Mouse (Mus musculus): ENCODE measurements around the gene Egln3.

Egln3 gene

DNA sequence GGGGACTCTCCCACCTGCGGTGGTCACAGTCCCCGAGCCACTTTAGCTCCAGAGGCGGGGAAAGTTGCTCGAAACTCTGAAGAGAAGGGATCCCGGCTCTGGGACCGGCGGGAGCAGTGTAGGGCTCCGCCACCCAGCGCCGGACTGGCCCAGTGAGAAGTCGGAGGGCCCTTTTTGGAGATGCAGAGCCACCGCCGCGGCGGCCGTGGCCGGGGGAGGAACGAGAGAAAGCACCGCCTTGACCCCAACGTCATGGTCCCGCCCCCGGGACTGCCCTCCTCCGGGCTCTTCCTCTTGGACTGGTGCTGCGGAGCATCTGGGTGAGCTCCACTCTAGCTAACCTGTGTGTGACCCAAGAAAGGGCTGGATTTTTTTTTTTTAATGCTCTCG is at the start of gene Egln3:
TSS of gene Egln3 (minus strand) at position 205 of the 390 bp plus-strand sequence.
- DNase-seq (ENCODE audit: low read depth) = peak; percentile 88

DNA sequence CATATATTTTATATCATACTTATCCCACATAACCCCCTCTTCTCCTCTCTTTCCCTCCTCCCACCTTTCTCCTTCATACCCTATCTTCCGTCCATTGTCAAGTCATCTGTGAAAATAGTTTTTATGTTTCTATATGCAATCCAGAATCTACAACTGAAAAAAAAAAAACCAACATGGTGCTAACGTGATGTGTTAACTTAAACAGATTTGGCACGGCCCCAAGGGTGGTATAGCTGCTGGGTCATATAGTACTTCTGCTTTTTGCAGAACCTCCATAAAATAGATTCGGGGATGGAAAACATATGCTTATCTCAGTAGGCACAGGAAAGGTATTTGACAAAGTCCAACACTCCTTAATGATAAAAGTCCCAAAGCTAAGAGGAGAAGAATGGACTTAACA is 49.8 kb upstream of the Egln3 start:
- DNase-seq (ENCODE audit: low read depth) = no peak

DNA sequence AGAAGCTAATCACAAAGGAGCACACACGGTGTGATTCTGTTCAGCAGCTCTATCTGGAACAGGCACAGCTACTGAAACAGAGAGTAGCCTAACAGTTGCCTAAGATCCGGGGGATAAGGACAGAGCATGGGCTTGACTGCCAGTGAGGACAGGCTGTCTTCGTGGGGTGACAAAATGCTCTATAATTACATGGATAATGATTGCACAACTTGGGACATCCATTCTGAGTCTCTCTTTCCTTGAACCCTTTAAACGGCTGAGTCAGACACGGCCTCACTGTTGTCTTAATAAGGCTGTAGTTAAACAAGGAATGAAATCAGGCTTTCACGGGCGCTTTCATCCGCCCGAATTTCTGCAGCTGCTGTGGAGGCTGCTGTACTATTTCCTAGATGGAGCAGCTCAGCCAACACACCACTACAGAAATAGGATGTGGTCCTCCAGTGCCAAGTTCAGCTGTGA is 48.3 kb upstream of the Egln3 start:
- DNase-seq (ENCODE audit: low read depth) = no peak

- DNase-seq (ENCODE audit: low read depth) = no peak
Observed at GRCm38 (mm10) chr12:54247835-54248234, 44.2 kb upstream of the Egln3 start.

- no peak for DNase-seq (ENCODE audit: low read depth)
Observed at GRCm38 (mm10) chr12:54243158-54243557, 39.5 kb upstream of the Egln3 start.

DNA sequence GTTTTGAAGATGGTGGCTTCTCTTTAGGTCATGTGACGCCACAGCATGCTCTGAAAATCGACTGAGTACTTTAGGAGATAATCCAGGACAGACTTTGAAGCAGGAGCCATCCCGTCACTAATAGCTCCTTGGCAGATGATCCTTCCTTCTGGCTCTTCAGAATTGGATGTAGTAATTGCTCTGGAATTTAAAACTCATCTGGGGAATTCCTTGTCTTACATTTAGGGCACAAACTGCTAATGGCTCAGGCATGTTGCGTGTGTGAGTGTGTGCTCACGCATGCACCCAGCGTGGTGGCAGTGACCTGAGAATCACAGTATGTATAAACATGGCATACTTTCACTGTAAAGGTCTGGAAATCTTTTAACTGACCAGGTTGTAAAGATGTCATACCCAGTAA is 38.3 kb upstream of the Egln3 start:
- DNase-seq (ENCODE audit: low read depth) = no peak

DNA sequence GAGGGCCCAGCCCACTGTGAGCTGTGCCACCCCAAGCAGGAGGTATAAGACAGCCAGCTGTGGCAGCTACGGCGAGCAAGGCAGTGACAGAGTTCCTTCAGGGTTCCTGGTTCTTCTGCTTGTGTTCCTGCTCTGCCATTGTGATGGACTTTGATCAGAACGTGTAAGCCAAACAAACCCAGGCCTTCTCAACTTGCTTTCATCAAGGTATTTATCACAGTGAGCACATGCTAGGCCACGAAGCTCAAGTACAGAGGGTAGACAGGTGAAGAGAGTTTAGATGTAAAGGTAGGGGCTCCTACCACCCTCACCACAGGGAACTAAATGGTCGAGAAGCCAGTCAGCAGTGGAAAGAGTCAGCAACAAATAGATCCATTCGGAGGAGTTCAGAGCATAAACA is 30.1 kb upstream of the Egln3 start:
- DNase-seq (ENCODE audit: low read depth) = no peak

DNA sequence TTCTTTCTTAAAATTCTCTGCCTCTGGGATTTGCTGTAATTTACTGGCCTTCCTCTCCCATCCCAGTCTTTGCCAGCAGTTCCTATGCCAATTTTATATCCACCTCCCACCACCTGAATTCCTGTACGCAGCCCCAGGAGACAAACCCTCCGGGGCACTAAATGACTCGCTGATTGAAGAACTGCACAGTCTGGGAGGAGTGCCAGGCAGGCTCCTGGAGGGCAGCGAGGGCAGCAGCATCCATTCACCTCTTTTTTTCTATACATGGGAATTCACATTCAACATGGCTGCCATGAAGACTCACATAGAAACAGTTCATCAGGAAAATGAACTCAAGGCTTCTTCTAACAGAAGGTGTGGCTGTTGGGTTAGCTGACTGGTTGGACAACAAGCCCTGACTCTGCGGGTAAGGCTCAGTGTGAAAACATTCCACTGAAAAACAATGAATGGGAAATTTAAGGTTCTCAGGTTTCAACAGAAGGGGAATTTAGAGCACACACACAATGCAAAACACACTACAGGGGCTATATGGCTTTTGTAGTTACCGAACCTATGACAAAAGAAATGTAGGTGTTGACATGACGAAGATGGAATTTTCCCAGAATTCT is 29.4 kb upstream of the Egln3 start:
- DNase-seq (ENCODE audit: low read depth) = no peak

DNA sequence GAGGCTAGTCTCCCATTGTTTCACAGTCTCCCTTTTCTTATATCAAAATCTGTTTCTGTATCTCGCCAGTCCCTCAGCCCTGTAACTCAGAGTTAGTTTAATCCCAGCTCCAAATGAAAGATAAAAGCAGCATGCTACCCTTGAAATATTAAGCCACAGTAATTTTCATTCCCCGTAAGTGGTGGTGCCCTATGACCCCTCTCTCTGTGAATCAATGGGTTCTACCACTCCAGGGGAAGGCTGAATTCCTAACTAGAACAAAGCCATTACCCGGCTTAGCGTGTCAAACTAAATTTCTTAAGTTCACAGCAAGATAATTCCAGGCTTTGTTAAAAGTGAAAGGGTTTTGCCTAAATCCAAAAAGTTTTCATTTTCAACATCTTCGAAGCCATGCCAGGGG is 28.8 kb upstream of the Egln3 start:
- no peak for DNase-seq (ENCODE audit: low read depth)

DNA sequence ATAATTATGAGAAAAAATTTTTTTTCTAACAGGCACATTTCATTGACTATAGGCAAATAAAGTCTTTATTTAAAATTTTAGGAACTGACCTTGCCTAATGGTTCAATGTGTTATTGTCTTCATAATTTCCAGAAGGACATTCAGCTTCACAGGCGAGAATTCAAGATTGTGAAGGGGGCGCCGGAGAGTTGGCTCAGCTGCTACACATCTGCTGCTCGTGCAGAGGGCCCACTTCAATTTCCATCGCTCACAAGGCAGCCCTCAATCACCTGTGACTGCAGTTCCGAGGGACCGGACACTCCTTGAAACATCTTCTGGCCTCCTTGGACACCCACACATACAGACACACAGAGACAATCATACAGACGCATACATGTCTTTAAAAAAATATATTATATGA is 23.9 kb upstream of the Egln3 start:
- no peak for DNase-seq (ENCODE audit: low read depth)

- no peak for DNase-seq (ENCODE audit: low read depth)
Observed at GRCm38 (mm10) chr12:54226341-54226740, 22.7 kb upstream of the Egln3 start.

- no peak for DNase-seq (ENCODE audit: low read depth)
Observed at GRCm38 (mm10) chr12:54225610-54226009, 21.9 kb upstream of the Egln3 start.

DNA sequence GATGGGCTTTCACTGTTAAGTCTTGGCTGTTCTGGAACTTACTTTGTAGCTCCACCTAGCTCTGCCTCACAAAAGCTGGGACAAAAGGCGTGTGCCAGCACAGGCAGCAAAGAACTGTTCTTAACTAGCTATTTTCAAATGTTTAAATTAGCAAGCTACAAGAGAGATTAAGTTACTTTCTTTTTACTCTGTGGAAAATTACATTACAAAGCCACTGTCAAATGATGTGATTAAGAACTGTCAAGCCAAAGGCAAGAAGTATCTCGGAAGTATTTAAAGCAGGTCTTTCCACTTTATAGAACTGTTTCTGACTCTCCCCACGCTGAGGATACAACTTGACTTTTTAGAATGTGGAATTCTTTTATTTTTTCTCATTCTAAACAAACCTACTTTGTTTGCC is 21.4 kb upstream of the Egln3 start:
- no peak for DNase-seq (ENCODE audit: low read depth)

GRCm38 (mm10) chr12:54222036-54222760 is 18.5 kb upstream of the Egln3 start:
- no peak for DNase-seq (ENCODE audit: low read depth)

DNA sequence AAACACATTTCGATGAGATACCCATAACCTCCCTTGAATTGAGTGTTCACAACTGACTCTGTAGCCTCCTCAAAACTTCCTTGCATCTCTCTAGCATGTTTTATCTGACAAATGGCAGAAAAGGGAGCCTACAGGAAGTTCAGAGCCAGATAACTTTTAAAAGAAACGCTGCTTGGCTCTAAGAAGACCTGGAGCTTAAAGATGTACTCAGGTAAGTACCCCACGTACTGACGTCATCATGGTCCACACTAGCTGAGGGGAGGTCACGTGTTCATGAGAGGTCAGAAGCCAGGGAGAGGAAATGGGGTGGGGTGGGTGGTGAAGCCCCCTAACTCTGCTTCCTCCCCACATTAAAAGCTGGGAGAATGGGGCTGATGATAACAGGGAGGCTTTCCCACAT is 13.0 kb upstream of the Egln3 start:
- no peak for DNase-seq (ENCODE audit: low read depth)

- no peak for DNase-seq (ENCODE audit: low read depth)
Observed at GRCm38 (mm10) chr12:54214426-54214825, 10.8 kb upstream of the Egln3 start.

DNA sequence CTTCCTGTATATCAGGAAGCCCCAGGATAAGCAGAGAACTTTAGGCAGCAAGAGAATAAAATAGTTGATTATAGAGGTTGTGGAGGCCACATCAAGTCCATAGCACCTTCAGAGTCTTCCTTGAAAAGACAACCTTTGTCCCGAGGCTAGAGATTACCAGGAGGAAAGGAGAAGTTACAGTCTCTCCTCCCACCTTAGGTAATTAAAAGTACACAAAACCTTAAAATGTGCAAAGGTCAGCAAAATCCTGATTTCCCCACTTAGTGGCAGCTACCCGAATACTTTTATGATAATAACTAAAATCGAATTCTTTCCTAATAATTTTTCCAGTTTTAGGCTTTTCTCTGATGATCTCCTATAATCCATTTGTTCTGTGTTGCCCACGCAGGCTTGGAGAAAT is 10.2 kb upstream of the Egln3 start:
- DNase-seq (ENCODE audit: low read depth) = no peak

DNA sequence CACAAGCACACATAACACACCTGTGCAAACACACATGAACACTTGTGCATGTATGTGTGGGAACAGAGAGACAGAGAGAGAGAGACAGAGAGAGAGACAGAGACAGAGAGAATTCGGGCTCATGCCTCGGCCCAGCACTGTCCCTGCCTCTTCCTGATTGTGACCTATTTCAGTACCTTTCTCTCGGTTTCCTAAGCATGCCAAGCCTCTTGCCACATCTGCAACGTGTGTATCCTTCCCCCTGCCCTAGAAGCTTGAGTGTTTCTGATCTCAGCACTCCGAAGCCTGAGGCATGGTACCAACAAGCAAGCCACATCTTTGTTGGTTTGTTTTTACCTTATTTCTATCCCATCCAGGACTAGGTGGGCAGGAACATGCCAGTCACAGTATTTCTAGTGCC is 9.6 kb upstream of the Egln3 start:
- DNase-seq (ENCODE audit: low read depth) = no peak

- DNase-seq (ENCODE audit: low read depth) = no peak
Observed at GRCm38 (mm10) chr12:54209182-54209563, 5.5 kb upstream of the Egln3 start.

- no peak for DNase-seq (ENCODE audit: low read depth)
Observed at GRCm38 (mm10) chr12:54208433-54209181, 4.9 kb upstream of the Egln3 start.

DNA sequence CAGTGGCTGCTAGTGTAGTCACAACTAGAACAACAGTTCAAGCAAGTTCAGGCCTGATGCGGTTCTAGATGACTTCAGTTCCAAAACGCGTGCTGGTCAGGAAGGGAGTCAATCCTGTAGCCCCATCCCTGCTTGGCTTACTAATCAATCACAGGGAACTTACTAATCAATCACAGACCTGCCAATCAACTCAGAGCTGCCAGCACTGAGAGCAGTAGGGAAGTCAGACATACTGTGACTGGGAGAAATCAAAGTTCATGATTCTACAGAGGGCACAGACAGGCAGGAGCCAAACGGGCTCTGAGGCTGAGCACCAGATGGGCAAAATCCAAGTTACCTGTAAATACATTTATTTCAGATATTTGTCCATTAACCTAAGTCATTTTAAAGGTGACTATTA is 2.1 kb upstream of the Egln3 start:
- DNase-seq (ENCODE audit: low read depth) = no peak

GRCm38 (mm10) chr12:54205195-54205594 is 1.5 kb upstream of the Egln3 start:
- peak; percentile 69 for DNase-seq (ENCODE audit: low read depth)
